Mouse (Mus musculus) neural tube, embryonic 11.5 days (tissue): ENCODE measurements around the gene Dtx3l. TPM values are rescaled to one million over a fixed set of nuclear protein-coding genes. Genes with fewer than 3 reads are reported as not detected.

Source experiments
- ATAC-seq: fragments of 200-750 bp; cut with Nextera tagmentation; 2 replicates; pipeline ENCODE4 v1.8.0; 2017; ENCODE audit warnings: moderate number of reproducible peaks, mild to moderate bottlenecking, moderate TSS enrichment, moderate library complexity; ENCODE audit not compliant: insufficient read depth, low FRiP score, low TSS enrichment
- DNase-seq: peaks from one replicate; pipeline ENCODE4 v3.0.0-alpha.2; 2015; ENCODE audit warnings: low spot score
- H3K27ac ChIP-seq: fragments of 300-500 bp; sonication (generic); 2 replicates; pipeline ENCODE4 v1.5.1; 2014; ENCODE audit warnings: low read depth, mild to moderate bottlenecking, low read length
- H3K27me3 ChIP-seq: fragments of 300-500 bp; sonication (generic); 2 replicates; pipeline ENCODE4 v1.6.1; 2014; ENCODE audit warnings: mild to moderate bottlenecking, low read length, mixed read lengths; ENCODE audit not compliant: control insufficient read depth, insufficient read depth
- H3K36me3 ChIP-seq: fragments of 300-500 bp; sonication (generic); 2 replicates; pipeline ENCODE4 v1.6.1; 2014; ENCODE audit warnings: mild to moderate bottlenecking, low read length, moderate library complexity, mixed read lengths; ENCODE audit not compliant: control insufficient read depth, insufficient read depth
- H3K4me1 ChIP-seq: fragments of 300-500 bp; sonication (generic); 2 replicates; pipeline ENCODE4 v1.6.1; 2014; ENCODE audit warnings: low read length, mixed read lengths; ENCODE audit not compliant: control insufficient read depth, insufficient read depth
- H3K4me2 ChIP-seq: fragments of 300-500 bp; sonication (generic); 2 replicates; pipeline ENCODE4 v1.6.1; 2014; ENCODE audit warnings: low read depth, mild to moderate bottlenecking, moderate library complexity
- H3K4me3 ChIP-seq: fragments of 300-500 bp; sonication (generic); 2 replicates; pipeline ENCODE4 v1.5.1; 2014; ENCODE audit warnings: low read depth, low read length
- H3K9ac ChIP-seq: fragments of 300-500 bp; sonication (generic); 2 replicates; pipeline ENCODE4 v1.6.1; 2014; ENCODE audit warnings: mild to moderate bottlenecking, low read length
- H3K9me3 ChIP-seq: fragments of 300-500 bp; sonication (generic); 2 replicates; pipeline ENCODE4 v1.6.1; 2016; ENCODE audit warnings: low read length; ENCODE audit not compliant: control insufficient read depth
- WGBS: fragments of 180-500 bp; shearing (Covaris S2); extraction: QIAGEN DNeasy Blood & Tissue Kit; methylation state at CpG from one replicate; pipeline ENCODE4 v1.1.7; 2014; 5-methylcytosine and 5-hydroxymethylcytosine counted together
- polyA plus RNA-seq: library from polyadenylated mRNA; unstranded; fragments of >200 nt; fragmentation: Nextera tagmentation; extraction: Ambion mirVana; gene quantifications from 2 replicates; pipeline ENCODE4 v1.2.1, GENCODE M21; 2014

Gene Dtx3l
- polyA plus RNA-seq, 1 experiment from 2014 or later = 3.2 TPM

DNA sequence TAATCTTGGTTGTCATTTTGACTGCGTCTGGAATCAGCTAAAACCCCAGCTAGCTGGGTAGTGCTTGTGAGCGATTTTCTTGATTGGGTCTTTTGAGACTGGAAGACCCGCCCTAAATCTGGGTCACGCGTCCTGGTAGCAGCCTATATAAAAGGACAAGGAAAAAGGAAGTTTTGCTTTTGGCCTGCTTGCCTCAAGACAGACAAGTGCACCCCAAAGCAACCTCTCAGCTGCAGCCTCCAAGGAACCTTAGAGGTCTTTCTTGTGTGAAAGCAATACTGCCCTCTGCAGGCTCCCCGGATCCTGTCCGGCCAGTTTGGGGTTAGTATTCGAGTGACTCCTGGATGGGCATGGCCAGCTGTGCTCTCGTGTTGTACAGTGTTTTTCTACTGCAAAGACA lies 739 bp upstream of the Dtx3l start:
- peak overlapping the region; percentile 91 for H3K4me2 ChIP-seq
- H3K27ac ChIP-seq = no peak overlapping the region
- peaks cover 2% of the 10 kb centered on the region; the same call in 1 of the 2 replicates for H3K27me3 ChIP-seq
- no peak overlapping the region for H3K9ac ChIP-seq
- no peak overlapping the region; the same call in 1 of the 2 replicates for H3K4me3 ChIP-seq
- DNase-seq = peak; percentile 69
- no peak for ATAC-seq
- no peaks in the 10 kb centered on the region for H3K4me1 ChIP-seq
- H3K9me3 ChIP-seq = no peaks in the 10 kb centered on the region
- no peaks in the 10 kb centered on the region for H3K36me3 ChIP-seq
- WGBS = 13% methylated on average over 9 of the region's 9 CpGs

- Histone ChIP-seq H3K36me3 (no peaks in the 10 kb centered on the region), H3K4me2 (peak overlapping the region; percentile 91), H3K9ac (0 out of 2 replicates have a peak overlapping the region, but pooled peaks have one; percentile 18), H3K9me3 (no peaks in the 10 kb centered on the region), H3K27ac (no peak overlapping the region), H3K4me1 (no peaks in the 10 kb centered on the region), H3K4me3 (peak overlapping the region; percentile 54), H3K27me3 (peaks cover 2% of the 10 kb centered on the region; the same call in 1 of the 2 replicates)
- 8% methylated on average over 6 of the region's 6 CpGs for WGBS
- ATAC-seq = no peak
- no peak for DNase-seq
Observed at GRCm38 (mm10) chr16:35939261-35939660, 310 bp upstream of the Dtx3l start.

DNA sequence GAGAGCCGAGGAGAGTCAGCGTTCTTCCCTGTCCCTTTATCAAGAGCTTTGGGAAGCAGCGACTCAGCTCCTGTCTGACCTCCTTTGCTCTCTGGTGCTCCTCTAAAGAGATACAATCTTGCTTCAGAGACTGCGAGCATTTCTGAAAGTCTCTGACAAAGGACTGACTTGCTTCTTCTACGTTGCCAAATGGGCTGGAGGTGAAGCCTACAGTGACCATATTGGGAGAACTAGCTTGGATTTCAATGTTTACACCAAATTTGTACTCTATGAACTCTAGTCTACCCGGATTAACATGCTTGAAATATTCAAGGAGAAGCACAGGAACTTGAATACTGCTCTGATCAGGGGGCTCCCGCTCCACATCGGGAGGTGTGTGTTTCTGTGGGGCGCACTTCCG lies 5.8 kb downstream of the Dtx3l start:
- Histone ChIP-seq H3K36me3 (no peaks in the 10 kb centered on the region), H3K4me1 (no peaks in the 10 kb centered on the region), H3K27me3 (no peaks in the 10 kb centered on the region), H3K27ac (no peak overlapping the region), H3K9ac (no peak overlapping the region), H3K4me2 (no peak overlapping the region), H3K4me3 (no peak overlapping the region), H3K9me3 (no peaks in the 10 kb centered on the region)
- ATAC-seq (no peak), DNase-seq (no peak)
- WGBS = 87% methylated on average over 10 of the region's 10 CpGs

DNA sequence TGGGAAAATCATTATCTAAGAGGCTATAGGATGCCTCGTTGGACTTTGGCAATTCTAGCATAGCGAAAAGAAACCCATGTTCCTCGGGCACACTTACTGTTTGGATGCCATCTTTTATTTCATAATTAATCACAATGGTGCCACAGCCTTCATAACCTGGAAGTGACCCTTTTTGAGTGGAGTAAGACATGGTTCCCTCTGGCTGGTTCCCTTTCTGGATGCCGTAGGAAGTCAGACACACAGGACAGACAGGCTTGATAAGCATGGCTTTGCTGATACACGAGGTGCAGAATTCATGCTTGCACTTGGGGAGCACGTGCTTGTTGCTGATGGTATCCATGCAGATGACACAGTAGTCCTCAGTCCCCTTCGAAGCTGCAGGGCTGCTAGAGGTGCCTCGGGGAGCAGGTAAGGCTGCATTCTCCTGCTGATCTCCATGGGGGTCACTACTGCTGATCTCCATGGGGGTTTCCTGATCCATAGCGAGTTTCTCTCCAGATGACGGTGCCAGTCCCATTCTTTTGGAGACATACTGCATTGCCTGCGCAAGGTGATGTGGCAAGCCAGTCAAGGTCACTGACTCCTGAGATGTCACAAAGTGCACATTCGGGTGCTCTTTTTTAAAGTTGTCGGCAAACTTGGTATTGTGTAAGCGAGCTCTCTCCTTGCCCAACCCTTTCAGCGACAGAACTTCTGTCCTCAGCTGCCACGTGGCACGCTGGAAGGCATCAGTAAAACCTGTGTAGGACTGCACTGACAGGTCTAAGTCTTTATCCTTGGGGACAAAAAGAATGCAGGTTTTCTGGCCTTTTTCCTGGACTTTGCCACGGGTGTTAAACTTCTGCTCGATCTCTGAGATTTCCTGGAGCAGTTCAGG lies 6.5 kb downstream of the Dtx3l start:
- H3K27ac ChIP-seq = no peak overlapping the region
- H3K36me3 ChIP-seq = no peaks in the 10 kb centered on the region
- no peak for DNase-seq
- H3K9ac ChIP-seq = no peak overlapping the region
- no peak overlapping the region for H3K4me3 ChIP-seq
- no peak overlapping the region for H3K4me2 ChIP-seq
- no peaks in the 10 kb centered on the region for H3K9me3 ChIP-seq
- WGBS = 87% methylated on average over 19 of the region's 19 CpGs
- H3K27me3 ChIP-seq = no peaks in the 10 kb centered on the region
- H3K4me1 ChIP-seq = no peaks in the 10 kb centered on the region
- no peak for ATAC-seq

DNA sequence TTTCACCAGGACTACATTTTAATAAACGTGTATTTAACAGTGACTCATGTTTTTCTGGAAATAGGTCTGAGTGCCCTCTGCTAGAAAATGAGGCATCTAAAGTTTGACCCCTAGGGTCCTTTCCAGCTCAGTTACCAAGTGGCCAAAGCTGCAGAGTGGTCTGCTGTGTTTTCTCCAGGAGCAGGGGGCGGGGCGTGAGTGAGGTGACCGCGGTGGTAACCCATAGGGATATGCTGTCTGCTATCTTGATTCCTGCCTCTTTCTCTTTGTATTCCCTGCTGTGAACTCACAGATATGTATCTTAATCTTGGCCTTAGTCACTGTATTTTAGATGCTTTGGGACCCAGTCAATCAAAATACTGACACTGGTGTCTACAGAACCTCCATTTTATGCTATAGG lies 14.6 kb downstream of the Dtx3l start:
- 90% methylated on average over 5 of the region's 5 CpGs for WGBS
- Histone ChIP-seq H3K27ac (no peak overlapping the region), H3K4me3 (no peak overlapping the region), H3K9me3 (no peaks in the 10 kb centered on the region), H3K4me1 (no peaks in the 10 kb centered on the region), H3K9ac (no peak overlapping the region), H3K4me2 (no peak overlapping the region), H3K36me3 (no peaks in the 10 kb centered on the region), H3K27me3 (no peaks in the 10 kb centered on the region)
- ATAC-seq (no peak), DNase-seq (no peak)

DNA sequence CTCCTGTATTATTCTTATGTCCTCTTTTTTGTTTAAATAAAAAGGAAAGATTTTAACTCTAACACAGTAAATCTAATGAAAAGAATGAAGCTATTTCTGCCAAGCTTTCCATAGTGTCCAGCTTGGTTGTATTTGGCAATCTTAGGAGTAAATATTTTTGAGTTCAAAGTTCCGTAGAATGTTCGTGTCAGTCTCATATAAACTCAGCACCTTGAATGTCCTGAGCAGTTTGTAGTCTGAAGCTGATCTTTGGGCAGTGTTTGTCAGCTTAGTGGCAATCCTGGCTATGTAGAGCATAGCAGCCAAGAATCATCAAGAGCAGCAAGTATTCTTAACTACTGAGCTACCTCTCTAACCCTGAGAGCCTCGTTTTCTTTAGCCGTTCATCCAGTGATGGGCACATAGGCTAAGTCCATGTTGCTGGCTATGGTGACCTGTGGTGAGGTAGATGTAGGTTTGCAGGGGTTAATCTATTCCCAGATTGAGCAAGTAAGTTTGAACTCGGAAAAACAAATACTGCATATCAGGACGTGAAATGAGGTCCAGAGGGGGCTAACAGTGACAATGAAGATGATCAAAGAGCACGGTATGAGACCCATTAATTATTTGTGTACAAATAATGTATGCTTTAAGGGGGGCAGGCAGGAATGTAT lies 15.3 kb downstream of the Dtx3l start:
- no peaks in the 10 kb centered on the region for H3K4me1 ChIP-seq
- 80% methylated on average over 7 of the region's 7 CpGs for WGBS
- H3K9me3 ChIP-seq = no peaks in the 10 kb centered on the region

DNA sequence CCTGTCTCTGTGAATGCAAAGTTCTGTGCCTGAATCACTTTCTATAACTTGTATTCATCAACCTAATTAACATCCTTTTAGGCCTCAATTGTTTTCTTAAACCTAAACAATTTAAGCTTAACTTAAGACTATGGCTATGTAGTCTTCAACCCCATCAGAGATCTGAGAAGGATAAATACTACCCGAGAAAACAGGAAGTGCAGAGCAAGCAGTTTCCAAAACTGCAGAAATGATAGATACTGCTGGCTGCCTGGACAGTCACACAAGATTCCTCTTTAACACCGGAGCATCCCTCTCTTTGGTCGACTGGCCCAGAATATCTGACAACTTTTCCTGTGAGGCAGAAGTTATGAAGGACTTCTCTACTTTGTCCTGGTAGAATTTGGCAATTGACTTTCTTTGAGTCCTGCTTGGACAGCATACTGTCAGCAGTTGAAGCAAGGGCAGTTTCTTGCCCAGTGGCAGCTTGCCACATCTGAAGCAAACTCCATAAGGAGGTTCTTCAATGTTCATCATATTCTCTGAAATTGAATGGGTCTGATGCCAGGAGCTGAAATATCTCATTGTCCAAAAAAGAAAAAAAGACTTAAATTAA lies 16.6 kb downstream of the Dtx3l start:
- DNase-seq = no peak
- H3K4me1 ChIP-seq = no peaks in the 10 kb centered on the region
- 80% methylated on average over 3 of the region's 3 CpGs for WGBS
- H3K27ac ChIP-seq = no peak overlapping the region
- no peaks in the 10 kb centered on the region for H3K36me3 ChIP-seq
- no peak overlapping the region for H3K4me2 ChIP-seq
- H3K4me3 ChIP-seq = no peak overlapping the region
- H3K9ac ChIP-seq = no peak overlapping the region
- ATAC-seq = no peak
- no peaks in the 10 kb centered on the region for H3K9me3 ChIP-seq
- H3K27me3 ChIP-seq = no peaks in the 10 kb centered on the region

More for the DNA sequence above, 15.3 kb downstream of the Dtx3l start:
- DNase-seq (no peak), ATAC-seq (no peak)
- no peaks in the 10 kb centered on the region for H3K27me3 ChIP-seq
- H3K27ac ChIP-seq = no peak overlapping the region
- H3K4me2 ChIP-seq = no peak overlapping the region
- H3K9ac ChIP-seq = no peak overlapping the region
- H3K36me3 ChIP-seq = no peaks in the 10 kb centered on the region
- H3K4me3 ChIP-seq = no peak overlapping the region

- ATAC-seq = no peak
- no peak overlapping the region for H3K9ac ChIP-seq
- H3K4me1 ChIP-seq = no peaks in the 10 kb centered on the region
- no peaks in the 10 kb centered on the region for H3K9me3 ChIP-seq
- no peaks in the 10 kb centered on the region for H3K36me3 ChIP-seq
- DNase-seq = no peak
- no peaks in the 10 kb centered on the region for H3K27me3 ChIP-seq
- H3K27ac ChIP-seq = no peak overlapping the region
- no peak overlapping the region for H3K4me3 ChIP-seq
- WGBS = 82% methylated on average over 2 of the region's 2 CpGs
- H3K4me2 ChIP-seq = no peak overlapping the region
Observed at GRCm38 (mm10) chr16:35921676-35922235, 17.2 kb downstream of the Dtx3l start.
